Mouse (Mus musculus) lung, postnatal 10 days (tissue): ENCODE measurements around the gene Gimap9.

Experiments used
- DNase-seq: peaks from one replicate; pipeline ENCODE4 v3.0.0; 2021

Gimap9 gene

DNA sequence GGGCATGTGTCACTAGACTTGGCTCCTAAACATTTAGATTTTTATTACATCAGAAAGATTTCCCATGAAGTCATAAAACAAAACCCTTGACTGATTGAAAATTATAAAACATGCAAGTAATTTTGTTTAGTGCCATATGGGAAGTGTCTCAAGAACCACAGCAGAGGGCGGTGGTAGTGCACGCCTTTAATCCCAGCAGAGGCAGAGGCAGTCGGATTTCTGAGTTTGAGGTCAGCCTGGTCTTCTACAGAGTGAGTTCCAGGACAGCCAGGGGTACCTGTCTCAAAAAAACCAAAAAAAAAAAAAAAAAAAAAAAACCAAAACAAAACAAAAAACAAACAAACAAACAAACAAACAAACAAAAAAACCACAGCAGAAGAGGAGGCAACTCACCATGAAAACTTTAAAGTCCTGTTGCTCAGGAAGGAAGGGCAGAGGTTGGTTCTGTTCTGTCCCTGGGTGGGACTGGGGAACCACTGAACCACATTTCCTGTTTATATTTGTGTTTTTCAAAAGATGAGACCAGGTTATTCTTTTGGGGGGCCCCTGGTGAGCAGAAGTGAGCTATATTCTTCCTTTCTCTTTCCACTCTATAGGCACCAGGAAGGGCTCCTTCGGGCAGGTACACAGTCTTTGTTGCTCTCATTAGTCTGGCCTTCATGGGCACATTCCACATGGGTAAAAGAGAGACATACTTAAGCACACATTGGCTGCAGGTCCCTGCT lies 21.1 kb downstream of the Gimap9 start:
- DNase-seq, result no peak

DNA sequence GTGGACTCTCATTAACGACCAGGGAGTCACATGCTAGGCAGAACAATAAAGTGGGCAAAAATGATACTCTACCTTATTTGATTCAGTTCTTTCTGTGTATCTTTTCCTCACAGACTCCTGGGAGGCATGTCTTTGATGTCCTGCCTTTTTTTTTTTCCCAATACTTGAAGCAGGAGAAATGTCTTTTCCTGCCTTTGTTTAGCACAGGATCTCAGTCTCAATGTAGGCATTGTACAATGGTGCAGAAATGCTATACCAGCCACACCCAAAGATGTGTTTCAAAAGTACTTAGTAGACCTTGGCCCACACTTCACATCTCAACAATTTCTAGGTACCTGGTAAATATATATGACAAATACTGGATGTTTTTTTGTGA lies 21.6 kb downstream of the Gimap9 start:
- DNase-seq, result no peak

DNA sequence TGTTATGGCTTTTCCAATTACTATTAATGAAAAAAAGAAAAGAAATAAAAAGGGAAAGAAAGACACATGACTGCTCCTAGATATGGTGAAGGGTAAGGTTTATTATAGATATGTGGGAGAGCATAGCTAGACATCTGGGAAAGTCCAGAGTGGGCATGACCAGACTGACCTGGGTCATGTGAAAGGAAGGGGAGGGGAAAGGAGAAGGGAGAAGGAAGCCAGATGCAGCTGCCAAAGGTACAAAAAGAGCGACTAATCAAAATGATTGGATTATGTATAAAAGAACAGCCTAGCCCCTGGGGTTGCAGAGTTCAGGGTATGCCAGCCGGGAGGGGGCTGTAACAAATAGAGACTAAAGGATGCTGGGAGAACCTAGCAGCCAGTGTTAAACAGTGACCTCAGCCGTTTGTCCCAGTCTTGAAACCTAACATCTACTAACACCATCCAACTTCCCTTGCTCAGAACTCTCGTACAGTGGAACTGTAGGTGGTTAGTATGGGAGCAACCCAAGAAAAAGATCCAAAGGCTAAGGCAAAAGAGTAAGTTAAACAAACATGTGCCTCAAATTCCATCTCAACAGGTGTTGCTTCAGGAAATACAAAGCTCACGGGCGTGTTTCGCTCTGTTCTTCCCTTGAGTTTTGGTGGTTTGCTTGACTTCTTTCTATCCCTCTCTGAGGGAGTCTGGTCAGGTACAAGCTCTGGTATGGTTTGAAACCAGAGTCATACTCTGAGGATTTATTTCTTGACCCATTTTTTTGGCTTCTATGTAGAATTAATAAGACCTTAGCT lies 22.3 kb downstream of the Gimap9 start:
- no peak for DNase-seq

DNA sequence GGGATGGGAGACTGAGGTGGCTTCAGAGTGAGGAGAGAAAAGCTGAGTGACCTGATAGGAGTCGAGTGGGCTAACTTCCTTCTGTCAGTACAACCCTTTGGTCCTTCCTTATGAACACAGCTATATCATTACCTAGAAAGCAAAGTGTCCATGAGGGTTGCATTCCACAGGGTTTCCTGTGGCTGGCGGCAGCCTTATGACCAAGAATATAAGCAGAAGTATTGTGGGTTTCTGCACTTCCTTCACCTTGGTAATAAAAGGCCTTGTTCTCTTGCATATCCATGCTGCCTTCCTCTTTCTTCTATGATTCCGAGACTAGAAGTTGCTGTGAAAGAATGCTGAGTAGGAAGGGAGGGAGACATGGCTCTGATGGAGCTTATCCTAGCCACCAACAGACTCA lies 23.0 kb downstream of the Gimap9 start:
- DNase-seq, result no peak

DNA sequence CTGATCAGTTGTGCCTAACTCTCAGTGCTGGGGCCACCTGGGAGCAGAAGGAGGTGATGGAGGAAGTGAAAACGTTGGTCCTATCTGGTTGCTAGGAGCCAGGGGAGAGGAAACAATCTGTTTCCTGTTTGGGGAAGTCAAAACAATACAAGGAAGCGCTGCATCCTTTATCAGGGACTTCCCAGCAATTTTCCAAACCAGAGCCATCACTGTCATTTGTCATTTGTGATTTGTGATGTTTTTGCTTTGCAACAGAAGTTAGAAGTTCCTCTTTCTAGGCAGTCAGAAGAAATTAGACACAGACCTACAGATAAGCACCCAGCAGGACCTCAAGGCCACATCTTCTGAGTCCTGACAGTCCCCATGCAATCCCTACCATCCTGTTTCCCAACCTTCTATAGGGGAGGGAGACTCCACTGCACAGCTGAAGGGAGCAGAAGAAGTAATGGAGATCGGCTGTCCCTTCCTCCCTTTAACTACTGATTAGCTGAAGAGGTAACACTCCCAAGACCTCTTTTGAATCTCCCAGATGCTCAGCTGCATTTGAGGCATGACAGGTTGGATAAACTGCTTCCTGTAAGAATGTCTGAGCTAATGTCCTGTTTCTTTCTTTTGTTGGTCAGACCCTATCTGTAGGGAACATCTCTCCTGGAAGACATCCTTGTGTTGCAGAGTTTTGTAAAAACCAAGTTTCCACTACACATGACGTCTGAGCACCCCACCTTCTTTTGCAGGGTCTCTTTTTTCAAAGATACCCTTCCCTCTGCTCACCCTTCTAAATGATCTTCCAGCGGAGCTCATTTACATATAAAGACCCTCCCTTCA lies 24.5 kb downstream of the Gimap9 start:
- peak; percentile 73 for DNase-seq

DNA sequence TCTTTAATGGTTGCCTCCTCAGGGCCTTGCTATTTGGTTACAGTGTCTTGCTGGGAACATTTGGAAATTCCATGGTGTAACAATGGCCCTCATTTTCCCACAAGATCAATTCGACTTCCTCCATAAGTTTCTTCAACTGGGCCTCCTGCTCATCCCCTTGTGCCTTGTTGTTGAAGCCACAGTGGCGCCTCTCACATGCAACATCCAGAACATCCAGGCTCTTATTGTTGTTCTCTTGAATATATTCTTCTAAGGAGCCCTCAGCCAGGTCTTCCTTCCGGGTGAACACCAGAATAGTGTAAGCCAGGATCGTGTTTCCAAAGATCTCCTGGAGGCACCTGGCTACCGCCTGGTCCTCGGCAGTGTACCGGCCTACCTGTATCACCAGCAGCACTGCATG lies 26.2 kb downstream of the Gimap9 start:
- DNase-seq, result no peak

DNA sequence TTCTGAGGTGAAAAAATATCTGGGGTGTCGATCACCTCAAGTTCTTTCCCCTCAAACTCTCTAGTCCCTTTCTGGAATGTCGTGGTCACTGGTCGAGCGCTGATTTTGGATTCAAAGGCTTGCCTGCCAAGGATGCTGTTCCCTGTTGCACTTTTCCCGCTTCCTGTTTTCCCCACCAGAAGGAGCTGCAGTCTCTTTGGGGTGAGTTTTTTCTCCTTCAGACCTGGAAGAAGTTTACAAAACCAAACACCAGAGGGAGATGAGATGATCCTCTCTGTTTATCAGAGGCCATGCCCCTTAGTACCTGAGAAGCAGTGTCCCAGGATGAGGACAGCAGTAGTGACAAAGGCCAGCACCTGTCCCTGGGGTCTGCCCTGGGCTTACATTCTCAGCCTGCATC lies 26.7 kb downstream of the Gimap9 start:
- DNase-seq, result no peak

DNA sequence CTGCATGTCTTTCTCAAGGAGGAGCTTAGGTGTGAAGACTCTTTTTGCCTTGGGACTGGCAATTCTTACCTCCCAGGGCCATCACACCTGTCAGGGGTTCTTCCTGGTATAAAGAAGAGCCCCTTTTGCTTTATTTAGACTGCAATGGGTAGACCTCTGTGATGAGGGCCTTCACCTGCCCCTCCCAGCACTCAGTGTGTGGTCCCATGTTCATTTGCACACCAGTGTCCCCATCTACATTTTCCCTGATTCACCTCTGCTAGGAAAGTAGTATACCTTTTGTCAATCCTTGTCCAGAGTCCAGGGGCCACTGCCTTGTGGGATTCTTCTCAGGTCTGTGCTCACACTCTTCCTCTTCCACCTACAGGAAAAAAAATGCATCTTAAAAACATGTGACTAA lies 28.2 kb downstream of the Gimap9 start:
- no peak for DNase-seq

DNA sequence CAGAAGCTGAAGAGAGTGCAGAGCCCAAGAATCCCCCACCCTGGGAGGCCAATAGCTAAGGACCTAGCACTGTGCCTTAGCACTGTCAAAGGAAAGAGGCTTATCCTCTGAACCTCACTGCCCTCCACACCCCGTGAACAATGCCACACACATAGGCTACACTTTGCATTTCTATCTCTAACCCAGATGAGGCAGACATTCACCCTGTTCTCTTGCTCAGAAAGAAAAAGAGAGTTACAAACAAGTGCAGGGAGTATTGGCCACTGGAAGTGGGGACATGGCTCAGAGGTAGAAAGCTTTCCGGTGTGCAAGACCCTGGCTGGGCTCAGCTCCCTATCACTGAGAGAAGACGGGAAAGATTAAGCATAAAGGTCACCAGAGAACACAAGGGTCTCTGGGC lies 30.2 kb downstream of the Gimap9 start:
- no peak for DNase-seq

DNA sequence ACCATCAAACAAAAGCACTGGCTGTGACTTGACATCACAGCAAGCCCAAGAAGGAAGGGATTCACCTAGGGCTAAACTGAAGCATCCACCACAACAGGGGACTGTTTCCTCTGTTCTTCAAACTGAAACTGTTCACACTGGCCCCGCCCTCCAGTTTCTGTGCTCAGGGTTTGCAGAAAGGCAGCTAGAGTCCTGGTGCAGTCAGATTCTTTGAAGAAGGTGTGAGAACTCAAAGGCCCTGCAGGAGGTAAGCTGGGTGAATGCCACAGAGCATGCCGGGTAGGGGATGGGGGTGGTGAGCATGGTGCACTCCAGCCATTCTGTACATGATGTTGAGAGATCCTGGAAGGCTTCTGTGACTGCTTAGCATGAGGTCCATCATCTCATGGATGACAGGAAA lies 42.5 kb downstream of the Gimap9 start, which contains the start of the genes Gm28053 and Gimap7:
Gm28053 (plus strand) TSS at position 153 of the 400 bp plus-strand sequence.
Gimap7 (plus strand) TSS at position 167 of the 400 bp plus-strand sequence.
- no peak for DNase-seq

DNA sequence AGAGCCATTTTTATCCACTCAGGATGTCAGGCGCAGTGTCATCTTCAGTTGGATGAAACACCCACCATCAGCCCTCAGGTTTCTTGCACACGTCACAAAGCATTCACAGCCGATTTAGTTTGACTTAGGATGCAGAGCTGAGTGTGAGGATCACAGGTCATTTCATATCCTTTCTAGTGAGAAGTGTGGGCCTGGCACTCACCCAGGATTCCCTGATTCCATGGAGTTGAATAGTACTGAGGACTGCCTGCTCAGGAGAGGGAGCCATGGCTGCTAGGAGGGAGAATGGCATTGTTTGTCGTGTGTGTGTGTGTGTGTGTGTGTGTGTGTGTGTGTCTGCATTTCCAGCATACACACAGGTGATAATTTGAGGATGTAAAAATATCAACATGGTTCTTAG lies 44.4 kb downstream of the Gimap9 start:
- no peak for DNase-seq

DNA sequence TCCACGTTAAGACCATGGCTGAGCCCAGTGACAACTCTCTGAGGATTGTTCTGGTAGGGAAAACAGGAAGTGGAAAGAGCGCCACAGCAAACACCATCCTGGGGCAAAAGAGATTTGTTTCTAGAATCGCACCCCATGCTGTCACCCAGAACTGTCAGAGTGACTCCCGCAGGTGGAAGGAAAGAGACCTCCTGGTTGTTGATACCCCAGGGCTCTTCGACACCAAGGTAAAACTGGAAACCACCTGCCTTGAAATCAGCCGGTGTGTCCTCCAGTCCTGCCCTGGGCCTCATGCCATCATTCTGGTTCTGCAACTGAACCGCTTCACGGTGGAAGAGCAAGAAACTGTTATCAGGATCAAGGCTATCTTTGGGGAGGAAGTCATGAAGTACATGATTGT lies 47.5 kb downstream of the Gimap9 start:
- no peak for DNase-seq

DNA sequence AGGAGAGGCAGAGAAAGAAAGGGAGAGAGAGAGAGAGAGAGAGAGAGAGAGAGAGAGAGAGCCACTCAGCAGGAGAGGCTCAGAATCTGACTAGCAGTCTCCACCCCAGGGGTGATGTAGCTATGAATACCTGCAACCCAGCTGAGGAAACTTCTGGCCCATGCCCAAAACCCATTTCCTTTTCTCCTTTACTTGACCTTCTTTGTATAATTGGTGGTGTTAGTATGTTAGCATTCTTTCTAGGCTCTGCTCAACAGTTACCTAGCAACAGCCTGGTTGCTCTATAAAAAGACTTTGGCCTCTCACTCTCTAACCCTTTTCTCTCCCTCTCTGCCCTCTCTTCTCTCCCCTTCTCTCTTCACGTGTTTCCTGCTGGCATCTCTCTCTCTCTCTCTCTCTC lies 49.5 kb downstream of the Gimap9 start:
- peak; percentile 85 for DNase-seq

DNA sequence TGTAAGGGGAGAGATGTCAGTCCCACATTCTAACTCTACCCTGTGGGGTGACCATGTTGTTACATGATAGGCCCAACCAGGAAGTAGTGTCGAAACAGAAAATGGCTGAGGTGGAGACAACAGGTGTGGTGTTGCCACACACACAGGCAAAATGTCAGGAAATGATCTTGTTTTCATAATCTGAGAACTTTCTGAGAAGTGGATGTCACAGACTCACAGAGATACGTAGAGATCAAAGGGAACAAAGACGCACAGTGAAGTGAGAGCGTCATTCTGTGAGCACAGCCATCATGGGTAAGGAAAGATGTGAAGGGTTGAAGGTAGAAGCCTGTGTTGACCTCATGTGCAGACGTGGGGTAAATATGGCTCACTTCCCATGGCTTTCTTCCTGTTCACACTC lies 51.8 kb downstream of the Gimap9 start:
- DNase-seq, result no peak
